Mouse (Mus musculus): ENCODE measurements around the gene Aco2. TPM values are rescaled to one million over a fixed set of nuclear protein-coding genes. Genes with fewer than 3 reads are reported as not detected.
"Not testable (repeated sequence)": the region's sequence is repeated elsewhere in the genome, so short reads cannot be mapped to it uniquely, and the experiment has no call there.

Aco2 gene
- total RNA-seq, 1 experiment from 2014 or later = 132 TPM

DNA sequence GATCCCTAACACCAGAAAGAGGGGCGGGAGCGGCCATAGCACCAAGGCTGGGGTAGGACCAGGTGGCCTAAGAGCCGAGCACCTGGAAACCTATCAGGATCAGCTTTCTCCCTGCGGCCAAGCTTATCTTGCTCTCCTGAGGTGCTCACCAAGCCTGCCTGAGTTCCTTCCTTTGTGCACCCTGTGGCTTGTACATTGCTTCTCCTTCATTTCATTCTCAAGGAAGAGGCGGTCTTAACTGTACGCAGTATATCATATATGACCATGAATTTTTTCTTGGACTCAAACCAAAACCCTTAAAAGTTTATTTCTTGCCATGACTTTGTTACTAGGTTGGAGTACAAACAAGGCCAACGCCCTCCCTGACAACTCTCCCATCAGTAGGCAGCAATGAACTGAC, 7.9 kb upstream of the Aco2 start:
- no peak for ATAC-seq (replicated peaks; ENCODE audit: low read depth, poor library complexity, severe bottlenecking)

DNA sequence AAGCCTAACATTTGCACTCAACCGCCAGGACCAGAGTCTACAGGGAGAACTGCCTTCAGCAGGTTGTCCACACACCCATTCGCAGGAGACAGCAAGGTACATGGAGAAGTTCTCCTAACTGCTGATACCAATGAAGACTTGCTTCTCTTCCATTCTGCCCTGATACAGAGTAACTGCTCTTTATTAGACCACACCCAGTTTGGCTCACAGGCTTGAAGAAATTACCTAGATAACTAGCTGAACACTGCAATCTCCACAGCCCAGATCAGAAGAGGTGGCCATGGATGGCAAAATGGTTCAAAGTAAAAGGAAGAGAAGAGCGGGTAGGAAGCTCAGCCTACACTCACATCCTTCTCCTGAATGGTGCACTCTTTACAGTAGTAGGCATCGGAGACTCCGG, 2.1 kb upstream of the Aco2 start:
- ATAC-seq (replicated peaks; ENCODE audit: low read depth, poor library complexity, severe bottlenecking) = no peak

DNA sequence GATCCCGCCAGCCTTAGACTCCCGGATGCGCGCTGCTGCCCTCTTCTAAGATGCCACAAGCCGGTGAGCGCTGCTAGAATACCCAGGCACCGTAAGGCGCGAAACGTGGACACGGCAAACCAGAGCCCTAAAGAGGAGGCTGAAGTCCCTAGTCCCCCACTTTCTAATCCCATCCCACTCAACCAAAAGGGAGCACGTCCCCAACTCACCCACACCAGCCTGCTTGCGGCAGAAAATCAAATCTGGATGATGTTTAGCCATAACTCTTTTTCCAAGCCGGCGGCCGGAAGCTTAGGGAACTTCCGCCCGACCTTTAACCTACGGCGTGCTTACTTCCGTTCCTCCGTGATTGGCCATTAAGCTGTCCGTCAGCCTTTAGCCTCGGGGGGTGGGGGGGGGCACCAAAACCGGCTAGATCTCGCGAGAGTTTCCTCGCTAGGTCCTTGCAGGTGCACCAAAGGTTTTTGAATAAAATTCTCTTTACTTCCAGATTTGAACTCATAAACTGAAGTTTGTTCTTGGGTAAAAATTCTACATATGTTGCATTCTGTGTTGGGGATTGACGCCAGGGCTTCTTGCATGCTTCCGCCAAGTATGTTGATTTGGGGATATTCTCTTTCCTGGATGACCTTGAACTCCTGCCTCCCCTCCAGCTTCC, 376 bp upstream of the Aco2 start, which contains the start of gene Phf5a:
Gene Phf5a, minus strand, starts transcription at position 308 of the 658 bp plus-strand sequence.
- peak; percentile 91 for ATAC-seq (replicated peaks; ENCODE audit: low read depth, poor library complexity, severe bottlenecking)

DNA sequence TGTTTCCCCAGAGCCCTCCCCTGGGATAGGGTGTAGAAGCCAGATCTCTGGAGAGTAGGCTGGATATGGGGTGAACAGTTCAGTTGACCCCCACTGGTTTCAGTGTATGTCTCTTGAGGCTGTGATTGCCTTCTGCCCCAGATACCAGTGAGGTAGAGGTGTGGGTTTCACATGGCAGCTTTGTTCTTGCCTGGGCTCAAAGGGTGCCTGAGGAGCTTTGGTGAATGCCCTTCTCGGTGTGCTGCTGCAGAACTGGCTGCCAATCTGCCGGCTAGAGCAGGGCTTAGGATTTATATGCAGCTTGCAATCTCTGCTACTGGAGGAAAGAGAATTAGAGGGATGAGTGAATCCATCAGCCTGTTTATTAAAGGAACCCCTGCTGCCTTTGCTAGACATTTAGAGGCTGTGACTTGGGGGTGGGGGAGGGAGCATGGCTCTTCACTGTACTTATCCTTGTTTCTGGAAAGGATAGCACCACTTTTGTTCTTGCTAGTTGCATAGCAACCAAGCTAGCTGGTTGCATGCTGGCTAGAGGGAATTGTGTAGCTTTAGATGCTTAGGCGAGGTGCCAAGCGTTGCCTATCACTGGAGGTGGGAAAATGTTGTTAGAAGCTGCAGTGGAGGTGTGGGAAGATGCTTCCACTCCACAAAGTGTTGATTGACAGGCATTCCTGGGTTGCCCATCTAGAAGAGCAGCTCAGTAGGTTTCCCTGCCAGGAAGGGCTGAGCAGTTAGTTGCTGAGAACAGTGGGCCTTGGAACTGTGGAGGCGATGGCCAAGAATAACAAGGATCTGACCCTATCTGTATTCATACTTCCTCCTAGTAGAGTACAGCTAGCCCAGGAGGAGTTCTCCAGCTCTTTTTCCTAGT, 7.7 kb downstream of the Aco2 start:
- no peak for ATAC-seq (replicated peaks; ENCODE audit: low read depth, poor library complexity, severe bottlenecking)

DNA sequence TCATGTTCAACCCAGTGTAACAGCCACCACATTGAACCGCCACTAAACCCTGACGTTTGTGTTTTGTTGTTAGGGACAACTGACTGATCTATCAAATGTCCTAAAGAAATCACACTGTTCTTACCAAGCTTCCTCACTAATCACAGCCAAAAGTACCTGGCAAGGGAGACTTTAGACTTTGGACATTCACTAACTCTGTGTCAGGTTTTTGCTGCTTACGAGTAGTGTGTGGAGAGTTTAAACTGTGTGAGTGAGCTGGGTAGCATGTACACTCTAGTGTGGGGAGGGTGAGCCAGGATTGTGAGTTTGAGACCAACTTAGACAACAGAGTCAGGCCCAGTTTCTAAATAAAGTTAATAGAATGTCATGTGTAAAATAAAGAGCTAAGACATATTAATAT, 10.2 kb downstream of the Aco2 start:
- no peak for ATAC-seq (replicated peaks; ENCODE audit: low read depth, poor library complexity, severe bottlenecking)

DNA sequence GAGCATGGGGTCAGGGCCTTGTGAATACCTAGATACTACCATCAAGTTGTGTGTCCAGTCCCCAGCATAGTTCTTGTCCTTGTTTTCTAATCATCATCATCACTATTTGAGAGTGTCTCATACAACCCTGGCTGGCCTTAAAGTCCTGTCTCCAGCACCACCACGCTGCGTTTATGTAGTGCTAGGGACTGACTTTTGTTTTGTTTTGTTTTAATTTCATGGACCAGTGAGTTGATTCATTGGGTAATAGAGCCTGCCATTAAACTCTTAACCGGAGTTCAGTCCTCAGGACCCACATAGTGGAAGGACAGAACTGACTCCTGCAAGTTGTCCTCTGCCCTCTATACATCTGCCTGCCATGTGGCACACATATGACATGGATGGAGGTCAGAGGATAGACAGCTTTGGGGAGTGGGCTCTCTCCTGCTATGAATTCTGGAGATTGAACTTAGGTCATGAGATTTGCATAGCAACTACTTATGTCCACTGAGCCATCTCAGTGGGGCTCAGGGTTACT, 13.4 kb downstream of the Aco2 start:
- ATAC-seq (replicated peaks; ENCODE audit: low read depth, poor library complexity, severe bottlenecking) = no peak

DNA sequence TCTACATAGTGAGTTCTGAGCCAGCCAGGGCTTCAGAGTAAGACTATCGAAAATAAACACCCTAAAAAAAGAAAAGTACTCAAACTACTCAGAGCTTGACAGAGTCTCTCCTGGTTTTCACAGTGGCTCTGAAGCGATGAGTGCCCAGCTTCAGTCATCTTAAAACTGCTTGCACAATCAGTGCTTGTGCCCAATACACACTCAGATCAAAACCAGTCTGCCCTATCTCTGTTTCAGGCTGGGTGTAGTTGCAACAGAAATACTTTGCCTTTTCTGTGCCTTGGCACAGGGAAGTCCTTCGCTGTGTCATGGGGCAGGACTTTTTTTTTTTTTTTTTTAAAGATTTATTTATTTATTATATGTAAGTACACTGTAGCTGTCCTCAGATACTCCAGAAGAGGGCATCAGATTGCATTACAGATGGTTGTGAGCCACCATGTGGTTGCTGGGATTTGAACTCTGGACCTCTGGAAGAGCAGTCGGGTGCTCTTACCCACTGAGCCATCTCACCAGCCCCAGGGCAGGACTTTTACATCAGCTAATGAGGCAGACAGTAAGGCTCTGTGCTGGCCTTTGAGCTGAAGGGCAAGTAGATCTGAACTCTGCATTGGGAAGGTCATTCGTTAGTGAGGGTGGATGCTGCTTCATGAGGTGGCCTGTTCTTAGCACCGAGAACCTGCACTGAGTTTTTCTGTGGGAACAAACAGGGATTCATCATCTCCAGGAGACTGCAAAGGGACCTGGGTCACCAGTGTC, 14.9 kb downstream of the Aco2 start:
- no peak for ATAC-seq (replicated peaks; ENCODE audit: low read depth, poor library complexity, severe bottlenecking)

DNA sequence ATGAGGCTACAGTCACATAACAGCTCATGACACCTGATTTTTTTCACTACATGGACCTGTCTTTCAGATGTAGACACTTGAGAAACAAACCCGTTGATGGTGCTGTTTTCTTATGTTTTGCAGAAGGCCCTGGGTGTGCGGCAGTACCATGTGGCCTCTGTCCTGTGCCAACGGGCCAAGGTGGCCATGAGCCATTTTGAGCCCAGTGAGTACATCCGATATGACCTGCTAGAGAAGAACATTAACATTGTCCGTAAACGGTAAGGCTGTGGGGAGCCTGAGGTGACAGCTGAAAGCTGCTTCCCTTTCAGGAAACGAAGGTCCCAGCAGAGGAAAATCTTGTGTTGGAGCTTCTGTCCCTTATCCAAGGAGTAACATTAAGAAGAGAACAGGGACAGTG, 17.1 kb downstream of the Aco2 start:
- ATAC-seq (replicated peaks; ENCODE audit: low read depth, poor library complexity, severe bottlenecking) = no peak

DNA sequence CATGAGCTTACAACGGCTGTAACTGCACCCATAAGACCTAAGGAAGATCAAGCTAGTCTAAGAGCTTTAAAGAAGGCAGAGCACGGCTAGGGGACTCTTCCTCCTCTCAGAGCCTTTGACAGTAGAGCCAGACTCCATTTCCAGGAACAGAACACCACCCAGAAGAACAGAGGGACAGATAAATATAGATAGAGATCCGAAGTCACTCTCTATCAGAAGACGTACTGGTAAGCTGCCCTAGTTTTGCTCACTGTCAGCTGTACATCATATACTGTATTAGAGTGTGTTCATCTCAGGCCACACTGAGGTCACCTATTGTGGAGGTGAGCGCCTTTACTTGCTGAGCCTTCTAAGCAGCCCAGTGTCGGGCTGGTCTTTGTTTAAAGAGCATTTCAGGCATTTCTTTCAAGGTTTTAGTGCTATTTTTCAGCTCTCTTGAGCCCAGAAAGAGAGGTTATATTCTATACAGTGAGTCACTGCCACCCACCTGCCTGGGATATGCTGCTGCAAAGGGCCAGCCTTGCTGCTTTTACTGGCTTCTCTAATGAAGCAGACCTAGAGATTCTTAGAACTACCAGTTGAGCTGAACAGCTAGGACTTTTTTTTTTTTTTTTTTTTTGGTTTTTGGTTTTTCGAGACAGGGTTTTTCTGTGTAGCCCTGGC, 19.2 kb downstream of the Aco2 start:
- ATAC-seq (replicated peaks; ENCODE audit: low read depth, poor library complexity, severe bottlenecking) = no peak

DNA sequence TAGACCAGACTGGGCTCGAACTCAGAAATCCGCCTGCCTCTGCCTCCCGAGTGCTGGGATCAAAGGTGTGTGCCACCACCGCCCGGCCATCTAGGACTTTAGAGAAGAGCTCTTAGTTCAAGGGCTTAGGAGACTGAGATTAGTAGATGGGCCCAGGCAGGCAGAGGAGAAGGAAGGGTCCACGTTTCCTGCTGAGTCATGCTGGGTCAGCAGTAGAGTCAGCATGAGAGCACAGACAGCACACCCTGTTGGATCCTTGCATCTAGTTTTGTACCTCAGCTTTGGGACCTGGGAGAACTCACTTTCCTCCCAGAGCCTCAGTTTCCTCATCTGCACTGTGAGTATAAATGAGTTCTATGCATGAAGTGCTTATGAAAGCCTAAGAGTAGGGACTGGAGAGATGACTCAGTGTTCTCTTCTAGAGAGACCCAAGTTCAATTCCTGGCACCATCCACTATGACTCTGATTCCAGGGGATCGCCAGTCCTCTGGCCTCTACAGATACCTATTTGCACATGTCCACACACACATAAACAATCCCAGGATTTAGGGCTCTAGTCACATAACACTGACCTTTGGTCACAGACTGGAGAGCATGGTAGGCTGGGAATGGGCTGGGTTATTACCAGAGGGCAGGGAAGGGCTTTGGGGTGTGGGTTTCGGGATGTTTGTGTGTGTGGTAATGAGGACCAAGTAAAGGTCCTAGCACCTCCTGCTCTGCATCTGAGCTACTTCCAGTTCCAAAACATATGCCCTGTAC, 19.9 kb downstream of the Aco2 start:
- no peak for ATAC-seq (replicated peaks; ENCODE audit: low read depth, poor library complexity, severe bottlenecking)

DNA sequence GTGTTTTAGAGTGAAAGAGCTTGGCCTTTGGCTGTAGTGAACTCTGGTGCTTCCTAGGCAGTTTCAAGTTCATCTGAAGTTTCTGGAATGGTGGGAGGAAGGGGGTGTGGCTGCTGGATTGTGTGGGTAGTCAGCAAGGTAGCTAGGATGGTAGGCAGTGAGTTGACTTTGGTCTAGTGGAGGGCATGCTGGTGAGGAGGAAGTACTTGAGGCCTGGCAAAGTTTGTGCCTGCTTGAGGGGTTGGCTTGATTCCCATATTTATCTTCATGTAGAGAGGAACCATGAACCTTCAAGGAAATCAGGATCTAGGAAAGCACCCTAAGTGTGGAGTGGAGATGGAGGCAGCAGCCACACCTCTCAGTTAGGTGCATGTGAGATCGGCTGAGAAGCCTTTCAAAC, 21.9 kb downstream of the Aco2 start:
- no peak for ATAC-seq (replicated peaks; ENCODE audit: low read depth, poor library complexity, severe bottlenecking)

DNA sequence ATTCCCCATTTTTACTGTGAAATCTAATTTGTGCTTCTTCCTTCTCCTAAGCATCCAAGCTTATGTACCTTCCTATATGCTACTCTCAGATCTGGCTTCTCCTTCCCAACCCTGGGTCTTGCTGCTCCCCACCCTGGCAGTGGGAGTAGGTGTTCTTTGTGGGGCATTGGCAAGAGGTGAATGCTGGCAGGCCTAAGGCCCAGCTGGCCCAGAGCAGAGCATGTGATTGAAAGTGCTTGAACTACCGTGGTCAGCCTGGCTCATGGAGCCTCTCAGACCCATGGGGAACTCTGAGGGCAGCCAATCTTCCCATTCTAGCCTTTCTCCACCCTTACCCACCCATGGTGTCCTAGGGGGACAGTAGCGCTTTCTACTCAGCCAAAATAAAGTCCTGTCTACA, 24.3 kb downstream of the Aco2 start:
- ATAC-seq (replicated peaks; ENCODE audit: low read depth, poor library complexity, severe bottlenecking) = no peak

DNA sequence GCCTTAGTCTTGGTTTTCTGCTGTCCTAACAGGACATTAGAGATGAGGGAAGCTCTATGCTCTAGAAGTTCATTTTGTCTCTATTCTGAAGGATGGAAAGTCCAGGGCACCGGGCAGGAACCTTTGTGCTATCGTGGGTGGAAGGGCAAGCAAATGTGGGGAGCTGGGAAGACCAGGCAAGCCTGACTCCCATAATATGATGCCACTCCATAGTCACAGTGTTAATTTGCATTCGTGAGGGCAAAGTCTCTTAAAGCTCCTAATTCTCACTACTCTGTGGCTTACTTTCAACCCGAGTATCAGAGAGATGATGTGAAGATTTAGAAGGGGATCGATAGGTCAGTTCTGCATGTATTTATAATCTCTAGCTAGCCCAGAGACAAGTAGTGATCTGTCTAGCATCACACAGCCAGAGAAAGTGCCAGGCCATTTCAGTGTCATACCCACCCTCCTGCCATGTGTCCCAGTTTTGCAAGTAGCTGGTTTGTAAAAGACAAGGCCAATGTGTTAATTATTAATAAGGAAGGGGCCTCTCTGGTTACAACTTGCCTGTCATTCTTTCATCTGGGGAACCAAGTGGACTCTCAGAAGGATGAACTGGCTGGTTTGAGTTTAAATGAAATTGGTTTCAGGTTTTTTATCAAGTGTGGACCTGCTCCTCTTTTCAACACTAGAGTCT, 25.6 kb downstream of the Aco2 start:
- no peak for ATAC-seq (replicated peaks; ENCODE audit: low read depth, poor library complexity, severe bottlenecking)

DNA sequence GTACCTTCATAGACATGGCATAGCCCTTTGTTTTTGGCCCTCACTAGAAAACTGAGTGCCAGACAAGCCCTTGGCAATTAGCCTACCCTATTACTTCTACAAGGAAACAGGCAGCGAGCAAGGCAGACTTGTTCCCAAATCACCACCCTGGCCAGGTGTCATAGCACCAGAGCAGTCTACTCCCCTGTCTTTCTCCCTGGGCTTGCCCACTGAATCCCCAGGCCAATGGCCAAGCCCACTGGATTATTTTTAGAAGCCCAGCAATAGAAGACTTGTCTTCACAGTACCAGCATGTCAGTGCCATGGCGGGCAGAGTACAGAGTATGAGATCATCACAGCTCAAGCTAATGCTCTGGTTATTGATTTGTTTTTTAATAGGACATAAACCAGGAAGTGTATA, 26.6 kb downstream of the Aco2 start:
- ATAC-seq (replicated peaks; ENCODE audit: low read depth, poor library complexity, severe bottlenecking) = no peak

DNA sequence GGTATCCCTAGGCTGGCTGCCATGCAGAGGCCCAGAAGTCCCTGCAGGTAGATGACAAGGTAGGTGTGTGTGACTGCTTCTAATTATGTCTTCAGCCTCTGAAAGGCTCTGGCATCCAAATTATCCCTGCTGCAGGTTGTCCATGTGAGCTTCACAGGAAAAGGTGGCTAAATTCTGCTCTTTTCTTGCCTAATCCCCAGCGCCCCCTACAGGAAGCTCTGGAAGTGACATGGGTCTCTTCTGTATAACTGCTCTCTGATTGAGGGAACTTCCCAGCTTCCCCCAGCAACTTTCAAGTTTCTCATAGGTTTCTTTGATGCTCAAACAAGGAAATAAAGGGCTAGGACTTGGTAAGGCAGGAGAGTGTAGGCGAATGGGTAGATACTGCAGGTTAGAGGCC, 32.8 kb downstream of the Aco2 start:
- peak; percentile 65 for ATAC-seq (replicated peaks; ENCODE audit: low read depth, poor library complexity, severe bottlenecking)

DNA sequence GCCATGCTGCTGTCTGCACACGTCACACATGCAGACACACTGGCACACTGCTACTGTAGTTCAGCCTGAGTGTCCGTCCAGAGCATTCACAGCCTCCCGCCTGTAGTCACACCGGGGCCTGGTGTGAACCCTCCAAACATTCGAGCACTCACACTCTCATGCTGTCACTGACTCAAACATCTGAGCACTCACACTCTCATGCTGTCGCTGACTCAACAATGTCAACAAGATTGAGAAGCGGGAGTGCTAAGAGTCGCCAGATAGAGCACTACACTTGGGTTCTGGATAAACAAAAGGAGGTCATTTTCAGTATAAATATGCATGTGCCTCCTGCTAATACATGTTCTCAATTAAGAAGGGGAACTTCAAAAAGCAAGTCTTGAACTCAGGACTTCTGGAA, 35.8 kb downstream of the Aco2 start:
- ATAC-seq (replicated peaks; ENCODE audit: low read depth, poor library complexity, severe bottlenecking) = no peak

DNA sequence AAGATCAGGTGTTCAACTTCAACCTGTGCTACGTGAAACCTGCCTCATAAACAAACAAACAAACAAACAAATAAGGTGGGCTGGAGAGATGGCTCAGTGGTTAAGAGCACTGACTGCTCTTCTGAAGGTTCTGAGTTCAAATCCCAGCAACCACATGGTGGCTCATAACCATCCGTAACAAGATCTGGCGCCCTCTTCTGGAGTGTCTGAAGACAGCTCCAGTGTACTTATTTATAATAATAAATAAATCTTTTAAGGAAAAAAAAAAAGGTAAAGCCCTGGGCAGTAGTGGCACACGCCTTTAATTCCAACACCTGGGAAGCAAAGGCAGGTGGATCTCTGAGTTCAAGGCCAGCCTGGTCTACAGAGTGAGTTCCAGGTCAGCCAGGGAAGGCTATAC, 36.7 kb downstream of the Aco2 start:
- ATAC-seq (replicated peaks; ENCODE audit: low read depth, poor library complexity, severe bottlenecking) = not testable (repeated sequence)

DNA sequence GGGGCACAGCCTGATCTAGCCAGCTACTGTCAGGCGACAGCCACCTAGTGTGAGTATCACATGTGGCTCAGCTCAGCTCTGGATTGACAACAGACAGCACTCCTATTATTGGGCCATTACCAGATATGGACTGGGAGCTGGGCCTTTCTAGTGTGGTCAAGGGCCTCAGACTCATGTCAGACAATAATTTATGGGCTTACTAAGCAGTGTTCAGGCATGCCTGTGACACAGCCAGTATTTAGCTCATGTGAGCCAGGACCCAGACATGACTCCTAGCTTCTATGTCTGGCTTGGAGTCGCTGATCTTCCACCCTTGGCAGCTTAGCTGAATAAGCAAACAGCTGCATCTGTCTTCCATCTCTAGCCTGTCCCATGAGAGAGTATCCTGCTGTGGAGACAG, 40.4 kb downstream of the Aco2 start:
- ATAC-seq (replicated peaks; ENCODE audit: low read depth, poor library complexity, severe bottlenecking) = no peak

DNA sequence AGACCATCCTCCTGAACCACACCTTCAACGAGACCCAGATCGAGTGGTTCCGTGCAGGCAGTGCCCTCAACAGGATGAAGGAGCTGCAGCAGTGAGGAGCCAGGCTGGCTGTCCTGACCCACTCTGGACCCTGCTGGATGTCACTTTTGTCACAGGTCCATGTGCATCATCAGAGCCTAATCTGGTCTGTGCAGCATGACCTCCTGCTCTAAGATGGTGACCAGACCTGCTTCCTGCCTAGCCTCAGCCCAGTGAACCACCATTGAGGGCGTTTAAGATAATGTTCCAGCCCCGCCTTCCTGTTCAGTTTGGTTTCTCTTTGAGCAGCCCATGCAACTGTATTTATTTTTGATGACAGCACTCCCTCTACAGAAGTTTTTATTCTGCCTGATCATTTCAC, 42.6 kb downstream of the Aco2 start:
- ATAC-seq (replicated peaks; ENCODE audit: low read depth, poor library complexity, severe bottlenecking) = peak; percentile 71

Measured in common myeloid progenitor, adult 5-6 weeks (primary cell).